Mouse (Mus musculus): ENCODE results near the gene 2310030G06Rik. TPM values are rescaled to one million over a fixed set of nuclear protein-coding genes. Genes with fewer than 3 reads are reported as not detected.

2310030G06Rik gene
- polyA plus RNA-seq, 1 experiment from 2014 or later: not detected

GRCm38 (mm10) chr9:50753947-50754346 lies 7.6 kb upstream of the 2310030G06Rik start:
- no peak overlapping the region for H3K4me3 ChIP-seq (ENCODE audit: inconsistent target)
- WGBS (ENCODE audit: missing documents): 73% methylated on average over 7 of the region's 7 CpGs
- H3K79me2 ChIP-seq (ENCODE audit: inconsistent target): no peaks in the 10 kb centered on the region
- H3K36me3 ChIP-seq (ENCODE audit: inconsistent target): no peaks in the 10 kb centered on the region
- H3K27ac ChIP-seq: no peak overlapping the region

- H3K4me3 ChIP-seq (ENCODE audit: inconsistent target): no peak overlapping the region
- no peak overlapping the region for H3K27ac ChIP-seq
- WGBS (ENCODE audit: missing documents): 91% methylated on average over 17 of the region's 17 CpGs
- H3K36me3 ChIP-seq (ENCODE audit: inconsistent target): no peaks in the 10 kb centered on the region
- no peaks in the 10 kb centered on the region for H3K79me2 ChIP-seq (ENCODE audit: inconsistent target)
Observed at GRCm38 (mm10) chr9:50752784-50753615, 6.7 kb upstream of the 2310030G06Rik start.

- Histone ChIP-seq H3K27ac (no peak within 1 kb of the TSS), H3K79me2 (ENCODE audit: inconsistent target) (no peaks in the 10 kb centered on the region), H3K4me3 (ENCODE audit: inconsistent target) (no peak within 1 kb of the TSS), H3K36me3 (ENCODE audit: inconsistent target) (no peaks in the 10 kb centered on the region)
- WGBS (ENCODE audit: missing documents): 91% methylated on average over 14 of the region's 14 CpGs
Observed at GRCm38 (mm10) chr9:50752054-50752602, 5.8 kb upstream of the 2310030G06Rik start, which contains the start of gene Hspb2. Hspb2 (minus strand) TSS chr9:50752354.

GRCm38 (mm10) chr9:50751323-50751722 lies 5.0 kb upstream of the 2310030G06Rik start, which contains the start of gene Cryab:
Cryab (plus strand) TSS chr9:50751325.
- Histone ChIP-seq H3K4me3 (ENCODE audit: inconsistent target) (no peak within 1 kb of the TSS), H3K79me2 (ENCODE audit: inconsistent target) (no peaks in the 10 kb centered on the region), H3K36me3 (ENCODE audit: inconsistent target) (no peaks in the 10 kb centered on the region), H3K27ac (no peak within 1 kb of the TSS)
- WGBS (ENCODE audit: missing documents): 76% methylated on average over 19 of the region's 22 CpGs

GRCm38 (mm10) chr9:50750706-50751105 lies 4.4 kb upstream of the 2310030G06Rik start:
- 95% methylated on average over 6 of the region's 6 CpGs for WGBS (ENCODE audit: missing documents)
- Histone ChIP-seq H3K79me2 (ENCODE audit: inconsistent target) (no peaks in the 10 kb centered on the region), H3K4me3 (ENCODE audit: inconsistent target) (no peak overlapping the region), H3K27ac (no peak overlapping the region), H3K36me3 (ENCODE audit: inconsistent target) (no peaks in the 10 kb centered on the region)

- WGBS (ENCODE audit: missing documents): 60% methylated on average over 7 of the region's 7 CpGs
- H3K4me3 ChIP-seq (ENCODE audit: inconsistent target): no peak overlapping the region
- no peak overlapping the region for H3K27ac ChIP-seq
Observed at GRCm38 (mm10) chr9:50745806-50746205, 530 bp downstream of the 2310030G06Rik start.

GRCm38 (mm10) chr9:50742744-50743143 lies 3.6 kb downstream of the 2310030G06Rik start:
- 52% methylated on average over 2 of the region's 2 CpGs for WGBS (ENCODE audit: missing documents)
- Histone ChIP-seq H3K4me3 (ENCODE audit: inconsistent target) (no peak overlapping the region), H3K79me2 (ENCODE audit: inconsistent target) (no peaks in the 10 kb centered on the region), H3K27ac (no peak overlapping the region), H3K36me3 (ENCODE audit: inconsistent target) (no peaks in the 10 kb centered on the region)

More at GRCm38 (mm10) chr9:50745806-50746205, 530 bp downstream of the 2310030G06Rik start:
- Histone ChIP-seq H3K79me2 (ENCODE audit: inconsistent target) (no peaks in the 10 kb centered on the region), H3K36me3 (ENCODE audit: inconsistent target) (no peaks in the 10 kb centered on the region)

GRCm38 (mm10) chr9:50742261-50742660 lies 4.1 kb downstream of the 2310030G06Rik start:
- H3K27ac ChIP-seq: no peak overlapping the region
- 95% methylated on average over 3 of the region's 3 CpGs for WGBS (ENCODE audit: missing documents)

GRCm38 (mm10) chr9:50740867-50741784 lies 5.2 kb downstream of the 2310030G06Rik start:
- Histone ChIP-seq H3K36me3 (ENCODE audit: inconsistent target) (no peaks in the 10 kb centered on the region), H3K27ac (no peak overlapping the region), H3K4me3 (ENCODE audit: inconsistent target) (no peak overlapping the region), H3K79me2 (ENCODE audit: inconsistent target) (no peaks in the 10 kb centered on the region)
- WGBS (ENCODE audit: missing documents): 95% methylated on average over 14 of the region's 14 CpGs

More at GRCm38 (mm10) chr9:50742261-50742660, 4.1 kb downstream of the 2310030G06Rik start:
- H3K79me2 ChIP-seq (ENCODE audit: inconsistent target): no peaks in the 10 kb centered on the region
- no peak overlapping the region for H3K4me3 ChIP-seq (ENCODE audit: inconsistent target)
- no peaks in the 10 kb centered on the region for H3K36me3 ChIP-seq (ENCODE audit: inconsistent target)

- 10% methylated on average over 35 of the region's 36 CpGs for WGBS (ENCODE audit: missing documents)
- Histone ChIP-seq H3K4me3 (ENCODE audit: inconsistent target) (no peak within 1 kb of the TSS), H3K27ac (no peak within 1 kb of the TSS), H3K79me2 (ENCODE audit: inconsistent target) (no peaks in the 10 kb centered on the region), H3K36me3 (ENCODE audit: inconsistent target) (no peaks in the 10 kb centered on the region)
Observed at GRCm38 (mm10) chr9:50738914-50739870, 7.1 kb downstream of the 2310030G06Rik start, which contains the start of gene Dixdc1. Dixdc1 (minus strand) TSS chr9:50739517.

- H3K79me2 ChIP-seq (ENCODE audit: inconsistent target): no peaks in the 10 kb centered on the region
- H3K4me3 ChIP-seq (ENCODE audit: inconsistent target): no peak overlapping the region
- 8% methylated on average over 9 of the region's 9 CpGs for WGBS (ENCODE audit: missing documents)
- H3K36me3 ChIP-seq (ENCODE audit: inconsistent target): no peaks in the 10 kb centered on the region
- H3K27ac ChIP-seq: no peak overlapping the region
Observed at GRCm38 (mm10) chr9:50734989-50735388, 11.3 kb downstream of the 2310030G06Rik start.

GRCm38 (mm10) chr9:50732560-50732959 lies 13.8 kb downstream of the 2310030G06Rik start:
- no peaks in the 10 kb centered on the region for H3K36me3 ChIP-seq (ENCODE audit: inconsistent target)
- H3K4me3 ChIP-seq (ENCODE audit: inconsistent target): no peak overlapping the region
- no peaks in the 10 kb centered on the region for H3K79me2 ChIP-seq (ENCODE audit: inconsistent target)
- 81% methylated on average over 4 of the region's 4 CpGs for WGBS (ENCODE audit: missing documents)
- no peak overlapping the region for H3K27ac ChIP-seq

- no peaks in the 10 kb centered on the region for H3K79me2 ChIP-seq (ENCODE audit: inconsistent target)
- H3K36me3 ChIP-seq (ENCODE audit: inconsistent target): no peaks in the 10 kb centered on the region
- H3K4me3 ChIP-seq (ENCODE audit: inconsistent target): no peak overlapping the region
- no peak overlapping the region for H3K27ac ChIP-seq
- WGBS (ENCODE audit: missing documents): 12% methylated on average over 4 of the region's 4 CpGs
Observed at GRCm38 (mm10) chr9:50729600-50729999, 16.7 kb downstream of the 2310030G06Rik start.

Data from macrophage (primary cell).